Mouse (Mus musculus): ENCODE data around the gene Ado.
A peak's percentile ranks its signal among the peaks of the same experiment; 100 is the strongest.

Gene Ado

GRCm38 (mm10) chr10:67548877-67549731, at the start of gene Ado:
Gene Ado (minus strand): TSS chr10:67548955.
- DNase-seq: peak; percentile 96

GRCm38 (mm10) chr10:67595278-67595677, 46.5 kb upstream of the Ado start:
- no peak for DNase-seq

GRCm38 (mm10) chr10:67585873-67586610, 37.3 kb upstream of the Ado start:
- DNase-seq: no peak

GRCm38 (mm10) chr10:67581698-67582285, 33.0 kb upstream of the Ado start:
- no peak for DNase-seq

GRCm38 (mm10) chr10:67579830-67580229, 31.1 kb upstream of the Ado start:
- no peak for DNase-seq

GRCm38 (mm10) chr10:67573310-67573709, 24.6 kb upstream of the Ado start:
- no peak for DNase-seq

- DNase-seq: no peak
Measured at GRCm38 (mm10) chr10:67571443-67571842, 22.7 kb upstream of the Ado start.

- DNase-seq: no peak
Measured at GRCm38 (mm10) chr10:67569539-67569938, 20.8 kb upstream of the Ado start.

GRCm38 (mm10) chr10:67566104-67566503, 17.3 kb upstream of the Ado start:
- DNase-seq: no peak

GRCm38 (mm10) chr10:67564509-67564908, 15.8 kb upstream of the Ado start:
- DNase-seq: no peak

GRCm38 (mm10) chr10:67561185-67561584, 12.4 kb upstream of the Ado start:
- no peak for DNase-seq

GRCm38 (mm10) chr10:67559765-67560394, 11.1 kb upstream of the Ado start:
- DNase-seq: no peak

- no peak for DNase-seq
Measured at GRCm38 (mm10) chr10:67558053-67558452, 9.3 kb upstream of the Ado start.

- DNase-seq: no peak
Measured at GRCm38 (mm10) chr10:67548261-67548854, 397 bp downstream of the Ado start.

- DNase-seq: no peak
Measured at GRCm38 (mm10) chr10:67547850-67548260, 900 bp downstream of the Ado start.

GRCm38 (mm10) chr10:67540591-67540990, 8.2 kb downstream of the Ado start:
- DNase-seq: no peak

- DNase-seq: no peak
Measured at GRCm38 (mm10) chr10:67539401-67539730, 9.4 kb downstream of the Ado start.

GRCm38 (mm10) chr10:67538585-67539400, 10.0 kb downstream of the Ado start:
- DNase-seq: peak; percentile 14

- no peak for DNase-seq
Measured at GRCm38 (mm10) chr10:67538106-67538505, 10.6 kb downstream of the Ado start.

GRCm38 (mm10) chr10:67537151-67537994, 11.4 kb downstream of the Ado start:
- peak; percentile 76 for DNase-seq

GRCm38 (mm10) chr10:67536621-67537141, 12.1 kb downstream of the Ado start:
- no peak for DNase-seq

Data from cerebellum, adult 8-10 months (tissue).